Mouse (Mus musculus) ES-E14 (cell line): ENCODE measurements at regions not wholly inside any gene's neighbourhood (a gene's known extent, or its start where the extent isn't known, plus 50 kb on each side); places are given as distances from the start of the nearest gene placed in this dataset.

ENCODE experiments used
- CHD2 ChIP-seq: IDR thresholded peaks from 2 replicates; pipeline ENCODE4 v1.6.1; 2014; ENCODE audit warnings: mild to moderate bottlenecking, low read depth, low read length, inconsistent platforms
- MAFK ChIP-seq: IDR thresholded peaks from 2 replicates; pipeline ENCODE4 v1.6.1; 2014; ENCODE audit warnings: mild to moderate bottlenecking, low read depth, low read length, inconsistent platforms; ENCODE audit not compliant: insufficient read depth
- ZC3H11A ChIP-seq: IDR thresholded peaks from 2 replicates; pipeline ENCODE4 v1.6.1; 2012; ENCODE audit warnings: low read depth, mild to moderate bottlenecking, inconsistent platforms, low read length, borderline replicate concordance

GRCm38 (mm10) chr19:15456943-15457735 lies 490.0 kb downstream of the Psat1 start:
- no peak for TF ChIP-seq ZC3H11A
- no peak for TF ChIP-seq MAFK
- no peak for TF ChIP-seq CHD2
